Mouse (Mus musculus): ENCODE measurements around the gene Dlg5.

Gene Dlg5

DNA sequence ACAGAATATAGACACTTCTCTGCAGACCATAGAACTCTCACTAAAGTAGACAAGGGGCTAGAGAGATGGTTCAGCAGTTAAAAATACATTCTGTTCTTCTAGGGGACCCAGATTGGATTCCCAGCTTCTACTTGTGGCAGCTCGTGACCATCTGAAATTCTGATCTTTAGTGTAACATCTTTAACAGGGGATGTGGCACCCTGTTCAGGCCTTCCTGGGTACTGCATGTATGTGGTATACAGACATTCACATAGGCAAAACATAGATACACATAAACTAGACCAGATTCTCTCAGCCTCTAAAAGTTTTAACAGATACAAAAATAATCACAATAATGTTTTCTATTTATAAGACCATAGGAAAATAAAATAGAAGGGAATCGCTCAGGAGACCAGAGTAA is 120.7 kb downstream of the Dlg5 start:
- DNase-seq (ENCODE audit: low spot score in 2 of 2): no peak

DNA sequence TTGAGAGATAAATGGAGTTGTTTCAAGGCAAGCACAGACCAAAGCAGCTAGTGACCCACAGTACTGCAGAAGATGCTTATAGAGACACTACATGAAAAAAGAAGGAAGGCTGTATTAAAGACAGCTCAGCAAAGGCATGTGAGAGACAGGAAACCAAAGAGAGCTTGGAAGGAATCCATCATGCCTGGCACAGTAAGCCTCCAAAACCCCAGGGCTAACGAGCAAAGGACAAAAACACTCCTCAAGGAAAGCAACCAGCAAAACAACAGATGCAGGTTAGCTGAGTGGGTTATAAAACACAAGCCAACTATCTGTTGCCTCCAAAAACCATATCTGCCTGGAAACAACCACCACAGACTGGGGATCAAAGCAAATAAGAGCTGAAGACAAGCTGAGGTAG is 121.5 kb downstream of the Dlg5 start:
- no peak for DNase-seq (ENCODE audit: low spot score in 2 of 2)

DNA sequence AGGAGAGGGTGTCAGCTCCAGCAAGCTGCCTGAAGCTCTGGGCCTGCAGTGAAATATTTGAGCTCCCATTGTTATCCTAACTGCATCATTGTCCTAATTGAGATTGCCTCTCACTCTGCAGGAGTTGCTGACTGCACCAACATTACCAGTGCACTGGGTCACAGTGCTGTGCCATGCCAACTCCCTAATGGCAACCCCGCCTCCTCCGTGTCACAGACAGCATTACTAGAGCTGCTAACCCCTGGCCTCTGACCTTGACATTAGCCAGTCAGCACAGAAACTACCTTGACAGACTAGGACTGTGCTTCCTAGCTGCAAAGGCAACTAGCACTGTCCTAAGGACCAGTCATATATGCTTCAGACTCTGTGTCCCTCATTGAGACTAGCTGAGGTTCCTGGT is 139.0 kb downstream of the Dlg5 start:
- no peak for DNase-seq (ENCODE audit: low spot score in 2 of 2)

DNA sequence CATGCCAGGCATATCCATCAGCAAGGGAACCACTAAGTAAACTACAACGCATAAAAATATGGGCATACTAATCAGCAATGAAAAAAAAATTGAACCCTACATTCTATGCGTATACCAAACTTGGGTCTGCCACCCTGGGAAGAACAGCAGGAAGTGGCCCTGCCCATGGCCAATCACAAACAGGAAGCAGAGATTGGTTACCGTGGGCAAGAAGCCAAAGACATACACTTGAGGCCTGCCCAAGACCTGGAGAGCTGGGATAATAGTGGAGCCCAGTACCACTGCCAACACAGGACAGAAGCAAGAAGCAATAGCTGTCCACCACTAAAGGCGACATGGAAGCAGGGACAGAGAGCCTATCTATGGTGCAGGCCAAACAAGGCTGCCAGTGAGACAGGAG is 146.9 kb downstream of the Dlg5 start:
- no peak for DNase-seq (ENCODE audit: low spot score in 2 of 2)

DNA sequence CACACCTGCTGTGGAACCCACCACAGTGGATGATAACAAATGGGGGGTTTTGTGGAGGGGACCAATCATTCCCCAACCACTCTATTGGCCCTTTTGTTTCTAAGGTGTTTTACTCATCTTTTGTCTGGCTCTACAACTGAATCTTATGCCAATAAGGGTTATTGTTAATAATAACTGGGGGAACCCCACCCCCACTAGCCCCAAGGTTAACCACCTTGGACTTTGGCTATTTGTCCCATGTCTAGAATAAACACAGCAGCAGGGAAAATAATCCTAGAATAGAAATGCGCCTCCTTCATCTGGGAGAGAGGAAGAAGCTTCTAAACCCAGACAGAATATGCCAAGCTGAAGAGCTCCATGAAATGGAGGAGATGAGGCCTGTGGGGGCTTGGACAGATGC is 151.1 kb downstream of the Dlg5 start:
- DNase-seq (ENCODE audit: low spot score in 2 of 2): no peak

DNA sequence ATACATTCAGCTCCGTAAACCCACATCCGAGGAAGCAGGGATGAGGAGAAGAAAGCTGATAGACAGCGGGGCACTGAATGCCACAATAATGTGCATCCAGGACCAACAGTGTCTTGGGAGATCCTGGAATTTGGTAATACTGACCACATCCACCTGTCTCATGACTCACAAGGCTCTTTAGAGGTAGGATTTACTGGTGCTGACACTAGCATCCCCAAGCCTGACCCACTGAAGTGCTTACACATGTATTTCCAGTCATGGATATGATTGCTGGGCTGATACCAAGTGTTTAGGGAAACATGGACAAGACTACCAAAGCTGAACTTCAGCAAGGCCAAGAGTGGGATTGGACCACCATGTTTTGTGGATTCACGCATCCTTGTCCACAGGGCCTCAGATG is 152.5 kb downstream of the Dlg5 start:
- no peak for DNase-seq (ENCODE audit: low spot score in 2 of 2)

DNA sequence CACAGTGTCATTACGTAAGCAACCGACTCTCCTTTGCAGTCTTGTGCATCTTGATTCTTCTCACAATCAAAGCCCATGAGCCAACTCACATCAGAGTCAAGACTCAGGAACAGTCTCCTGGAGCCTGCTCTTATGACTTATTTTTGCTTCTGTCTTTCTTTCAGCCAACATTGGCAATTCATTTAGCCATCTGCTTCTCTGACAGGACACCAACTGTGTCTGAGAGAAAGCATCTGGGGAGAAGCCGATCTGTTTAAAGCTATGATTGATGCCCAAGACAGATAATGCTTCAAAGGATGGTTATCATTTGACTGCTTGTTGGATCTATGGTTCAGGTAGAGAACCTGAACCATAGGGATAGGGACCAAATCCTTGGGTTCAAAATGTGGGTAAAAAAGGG is 153.3 kb downstream of the Dlg5 start:
- no peak for DNase-seq (ENCODE audit: low spot score in 2 of 2)

DNA sequence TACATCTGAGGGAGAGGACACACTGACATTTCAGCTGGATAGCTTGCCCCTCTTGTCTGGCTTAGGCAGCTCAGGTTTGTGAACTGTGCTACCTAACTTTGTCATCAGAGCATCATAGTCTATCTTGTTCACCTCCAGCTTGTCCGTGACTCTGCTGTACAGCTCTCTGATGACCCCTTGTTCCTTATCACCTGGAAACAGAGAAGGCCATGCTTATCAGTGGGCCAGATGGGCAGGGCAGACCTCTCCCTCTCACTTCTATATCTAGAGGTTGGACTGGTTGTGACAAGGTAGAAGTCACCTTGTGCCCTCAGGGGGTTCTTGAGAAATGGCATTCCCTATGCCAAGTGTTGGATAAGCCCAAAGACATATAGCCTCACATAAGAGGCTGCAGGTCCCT is 154.9 kb downstream of the Dlg5 start:
- no peak for DNase-seq (ENCODE audit: low spot score in 2 of 2)

DNA sequence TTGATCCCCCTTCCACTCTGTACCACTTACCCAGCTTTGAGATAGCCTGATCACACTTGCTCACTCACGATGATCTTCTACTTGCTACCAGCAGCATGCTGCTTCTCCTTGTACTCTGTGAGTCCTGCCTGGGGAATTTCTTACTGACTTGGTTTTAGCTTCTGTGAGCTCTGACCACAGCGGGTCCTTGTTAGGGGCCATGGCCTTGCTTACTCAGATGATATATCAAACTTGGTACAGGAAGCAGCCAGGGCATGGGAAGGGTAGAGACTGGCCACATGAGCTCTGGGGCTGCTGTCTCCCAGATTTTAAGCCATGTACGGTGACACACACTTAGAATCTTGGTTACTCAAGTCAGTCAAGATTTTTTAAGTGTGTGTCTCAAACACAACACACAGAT is 156.5 kb downstream of the Dlg5 start:
- no peak for DNase-seq (ENCODE audit: low spot score in 2 of 2)

DNA sequence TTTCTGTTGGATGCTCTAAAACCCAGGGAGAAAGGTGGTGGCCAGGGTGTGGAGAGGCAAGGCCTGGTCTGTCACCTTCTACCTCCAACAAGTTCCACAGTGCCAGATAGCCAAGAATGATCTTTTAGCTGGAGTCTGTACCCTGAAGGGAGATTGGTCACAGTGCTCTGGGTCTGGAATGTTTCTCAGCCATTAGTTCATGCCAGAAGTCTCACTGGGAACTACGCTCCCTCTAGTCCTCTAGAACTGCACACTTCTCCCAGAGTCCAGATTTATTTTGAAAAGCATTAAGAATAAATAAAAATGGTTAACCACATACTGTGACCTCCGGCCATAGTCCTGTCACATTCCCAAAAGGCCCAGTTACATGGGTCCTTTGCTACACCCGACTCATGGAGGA is 158.3 kb downstream of the Dlg5 start:
- DNase-seq (ENCODE audit: low spot score in 2 of 2): no peak

DNA sequence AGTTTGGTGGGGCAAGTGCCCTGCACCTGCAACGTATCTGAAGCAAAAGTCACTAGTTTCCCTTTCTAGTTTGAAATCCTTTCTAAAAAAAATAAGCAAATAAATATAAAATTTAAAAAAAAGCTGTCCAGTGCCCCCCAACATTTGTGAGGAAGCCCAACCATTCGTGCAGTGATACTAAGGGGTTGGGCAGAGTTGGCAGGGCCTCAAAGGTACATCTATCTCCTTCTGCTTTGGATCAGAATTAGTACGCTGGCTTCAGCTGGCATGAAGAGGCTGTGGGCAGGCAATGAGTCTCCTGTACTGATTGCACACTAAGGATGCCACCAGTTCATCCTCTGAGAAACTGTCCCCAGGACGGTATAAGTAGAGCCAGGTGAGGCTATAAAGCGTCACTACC is 159.2 kb downstream of the Dlg5 start:
- no peak for DNase-seq (ENCODE audit: low spot score in 2 of 2)

Measured in heart, adult 9 months (tissue).